Mouse (Mus musculus): ENCODE measurements around the gene Polrmt. TPM values are rescaled to one million over a fixed set of nuclear protein-coding genes. Genes with fewer than 3 reads are reported as not detected.

Polrmt gene
- total and polyA plus RNA-seq, 2 experiments from 2014 or later, result 26.3 to 56.2 TPM

DNA sequence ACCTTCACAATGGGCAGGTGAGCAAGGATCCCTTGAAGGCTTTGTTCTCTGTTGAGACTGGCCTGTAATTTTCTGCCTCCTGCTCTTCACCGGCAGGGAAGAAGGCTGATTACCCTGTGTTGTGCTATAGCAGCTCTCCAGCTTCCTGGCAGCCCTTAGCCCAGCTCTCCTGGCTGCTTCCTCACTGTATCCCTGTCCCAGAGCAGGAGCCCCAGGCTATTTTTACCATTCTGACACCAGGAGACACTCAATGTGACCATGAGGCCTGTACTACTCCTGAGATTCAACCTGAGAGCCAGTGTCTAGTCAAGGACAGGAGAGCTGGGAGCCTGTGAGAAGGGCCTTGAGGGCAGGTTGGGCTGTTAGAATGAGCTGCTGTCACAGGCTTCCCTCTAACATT is 59.7 kb downstream of the Polrmt start:
- Histone ChIP-seq H3K9me3 (replicated peaks; ENCODE audit: control insufficient read depth, low read length) (no peaks in the 10 kb centered on the region), H3K9ac (replicated peaks; ENCODE audit: low read depth, low read length) (no peak overlapping the region), H3K27me3 (ENCODE audit: control insufficient read depth, insufficient read depth, low read length) (no peaks in the 10 kb centered on the region), H3K27ac (ENCODE audit: low read depth) (peak overlapping the region; percentile 91), H3K4me3 (ENCODE audit: low read depth, low read length) (no peak overlapping the region), H3K4me1 (ENCODE audit: control insufficient read depth, insufficient read depth) (peaks cover 30% of the 10 kb centered on the region), H3K36me3 (replicated peaks; ENCODE audit: control insufficient read depth, insufficient read depth, low read length) (peaks cover 50% of the 10 kb centered on the region), H3K4me2 (ENCODE audit: low read depth, low read length) (no peak overlapping the region)
- DNase-seq (ENCODE audit: low spot score), result peak; percentile 74
- TF ChIP-seq CTCF (IDR thresholded peaks at IDR 0.05; ENCODE audit: low read depth) (no peak), EP300 (IDR thresholded peaks at IDR 0.05; ENCODE audit: low read depth) (0 out of 2 replicates have a peak, but pooled peaks have one; percentile 31)
- peak; percentile 9; the same call in 1 of the 2 replicates for ATAC-seq (ENCODE audit: insufficient read depth, low read depth)
- 33% methylated on average over 1 of the region's 1 CpGs for WGBS

DNA sequence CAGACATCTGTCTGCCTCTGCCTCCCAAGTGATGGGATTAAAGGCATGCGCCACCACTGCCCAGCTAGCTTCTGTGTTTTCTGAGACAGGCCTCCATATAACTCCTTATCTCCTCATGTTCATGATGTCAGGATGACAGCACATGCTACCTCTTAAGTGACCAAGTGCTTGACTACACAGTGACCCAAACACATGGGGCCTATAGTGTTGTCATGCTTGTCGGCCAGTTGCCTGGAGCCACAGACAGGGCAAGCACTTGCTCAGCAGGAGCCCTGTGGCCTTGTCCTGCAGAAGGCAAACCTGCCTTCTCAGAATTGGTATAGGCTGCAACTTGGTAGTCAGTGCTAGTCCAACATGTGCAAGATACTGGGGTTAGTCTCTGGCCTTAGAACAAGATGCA is 60.2 kb downstream of the Polrmt start:
- DNase-seq (ENCODE audit: low spot score), result no peak

More for the DNA sequence above, 60.2 kb downstream of the Polrmt start:
- Histone ChIP-seq H3K9me3 (replicated peaks; ENCODE audit: control insufficient read depth, low read length) (no peaks in the 10 kb centered on the region), H3K9ac (replicated peaks; ENCODE audit: low read depth, low read length) (no peak overlapping the region), H3K27me3 (ENCODE audit: control insufficient read depth, insufficient read depth, low read length) (no peaks in the 10 kb centered on the region), H3K4me3 (ENCODE audit: low read depth, low read length) (no peak overlapping the region), H3K36me3 (replicated peaks; ENCODE audit: control insufficient read depth, insufficient read depth, low read length) (peaks cover 50% of the 10 kb centered on the region), H3K27ac (ENCODE audit: low read depth) (peak overlapping the region; percentile 91), H3K4me2 (ENCODE audit: low read depth, low read length) (no peak overlapping the region), H3K4me1 (ENCODE audit: control insufficient read depth, insufficient read depth) (peaks cover 30% of the 10 kb centered on the region)
- WGBS, result 47% methylated on average over 2 of the region's 2 CpGs
- ATAC-seq (ENCODE audit: insufficient read depth, low read depth), result no peak
- no peak for TF ChIP-seq EP300 (IDR thresholded peaks at IDR 0.05; ENCODE audit: low read depth)
- no peak for TF ChIP-seq CTCF (IDR thresholded peaks at IDR 0.05; ENCODE audit: low read depth)

Other genes starting within 250 kb of the Polrmt start
Only the 30 nearest of the 33 such genes appear.
- gene Plpp2, start 212.8 kb downstream of the Polrmt start, total RNA-seq (2014; rRNA removed; ENCODE audit: low replicate concordance), result 7.4 and 11.7 TPM in 2 replicates
- 5.0 and 5.1 TPM in 2 replicates for gene Plpp2, start 212.8 kb downstream of the Polrmt start, polyA plus RNA-seq (2015; fragmentation: Nextera tagmentation; extraction: Ambion mirVana)
- gene Mier2, start 191.4 kb downstream of the Polrmt start, total RNA-seq (2014; rRNA removed; ENCODE audit: low replicate concordance), result 32.7 and 47.8 TPM in 2 replicates
- gene Mier2, start 191.4 kb downstream of the Polrmt start, polyA plus RNA-seq (2015; fragmentation: Nextera tagmentation; extraction: Ambion mirVana), result 11.8 and 12.0 TPM in 2 replicates
- gene Theg, start 159.2 kb downstream of the Polrmt start, total RNA-seq (2014; rRNA removed; ENCODE audit: low replicate concordance), result not detected in 2 replicates
- not detected in 2 replicates for gene Theg, start 159.2 kb downstream of the Polrmt start, polyA plus RNA-seq (2015; fragmentation: Nextera tagmentation; extraction: Ambion mirVana)
- gene C2cd4c, start 132.6 kb downstream of the Polrmt start, total RNA-seq (2014; rRNA removed; ENCODE audit: low replicate concordance), result not detected in 2 replicates
- gene C2cd4c, start 132.6 kb downstream of the Polrmt start, polyA plus RNA-seq (2015; fragmentation: Nextera tagmentation; extraction: Ambion mirVana), result not detected in 2 replicates
- 2.7 and 3.1 TPM in 2 replicates for gene Shc2, start 108.7 kb downstream of the Polrmt start, total RNA-seq (2014; rRNA removed; ENCODE audit: low replicate concordance)
- 1.1 and 1.2 TPM in 2 replicates for gene Shc2, start 108.7 kb downstream of the Polrmt start, polyA plus RNA-seq (2015; fragmentation: Nextera tagmentation; extraction: Ambion mirVana)
- not detected in 2 replicates for gene Odf3l2, start 100.8 kb downstream of the Polrmt start, total RNA-seq (2014; rRNA removed; ENCODE audit: low replicate concordance)
- not detected in 2 replicates for gene Odf3l2, start 100.8 kb downstream of the Polrmt start, polyA plus RNA-seq (2015; fragmentation: Nextera tagmentation; extraction: Ambion mirVana)
- not detected in 2 replicates for gene Madcam1, start 82.0 kb downstream of the Polrmt start, total RNA-seq (2014; rRNA removed; ENCODE audit: low replicate concordance)
- 1.3 and 1.4 TPM in 2 replicates for gene Madcam1, start 82.0 kb downstream of the Polrmt start, polyA plus RNA-seq (2015; fragmentation: Nextera tagmentation; extraction: Ambion mirVana)
- gene Tpgs1, start 77.2 kb downstream of the Polrmt start, total RNA-seq (2014; rRNA removed; ENCODE audit: low replicate concordance), result 19.7 and 28.3 TPM in 2 replicates
- gene Tpgs1, start 77.2 kb downstream of the Polrmt start, polyA plus RNA-seq (2015; fragmentation: Nextera tagmentation; extraction: Ambion mirVana), result 43.6 and 45.3 TPM in 2 replicates
- 162 and 183 TPM in 2 replicates for gene Cdc34, start 64.4 kb downstream of the Polrmt start, total RNA-seq (2014; rRNA removed; ENCODE audit: low replicate concordance)
- gene Cdc34, start 64.4 kb downstream of the Polrmt start, polyA plus RNA-seq (2015; fragmentation: Nextera tagmentation; extraction: Ambion mirVana), result 115 and 120 TPM in 2 replicates
- gene Gzmm, start 57.6 kb downstream of the Polrmt start, total RNA-seq (2014; rRNA removed; ENCODE audit: low replicate concordance), result 2.4 and 2.5 TPM in 2 replicates
- 2.1 and 2.8 TPM in 2 replicates for gene Gzmm, start 57.6 kb downstream of the Polrmt start, polyA plus RNA-seq (2015; fragmentation: Nextera tagmentation; extraction: Ambion mirVana)
- gene Bsg, start 42.1 kb downstream of the Polrmt start, total RNA-seq (2014; rRNA removed; ENCODE audit: low replicate concordance), result 1,449 and 1,606 TPM in 2 replicates
- gene Bsg, start 42.1 kb downstream of the Polrmt start, polyA plus RNA-seq (2015; fragmentation: Nextera tagmentation; extraction: Ambion mirVana), result 1,256 and 1,260 TPM in 2 replicates
- 3.5 and 5.5 TPM in 2 replicates for gene Hcn2, start 29.9 kb downstream of the Polrmt start, total RNA-seq (2014; rRNA removed; ENCODE audit: low replicate concordance)
- gene Hcn2, start 29.9 kb downstream of the Polrmt start, polyA plus RNA-seq (2015; fragmentation: Nextera tagmentation; extraction: Ambion mirVana), result 0.40 and 0.45 TPM in 2 replicates
- gene Fgf22, start 8.5 kb upstream of the Polrmt start, total RNA-seq (2014; rRNA removed; ENCODE audit: low replicate concordance), result not detected in 2 replicates
- gene Fgf22, start 8.5 kb upstream of the Polrmt start, polyA plus RNA-seq (2015; fragmentation: Nextera tagmentation; extraction: Ambion mirVana), result 0.14 TPM in 1 of 2 replicates, not detected in the other
- gene Rnf126, start 20.4 kb upstream of the Polrmt start, total RNA-seq (2014; rRNA removed; ENCODE audit: low replicate concordance), result 38.6 and 67.5 TPM in 2 replicates
- 35.9 and 37.6 TPM in 2 replicates for gene Rnf126, start 20.4 kb upstream of the Polrmt start, polyA plus RNA-seq (2015; fragmentation: Nextera tagmentation; extraction: Ambion mirVana)
- 21.4 and 28.0 TPM in 2 replicates for gene Fstl3, start 30.7 kb upstream of the Polrmt start, total RNA-seq (2014; rRNA removed; ENCODE audit: low replicate concordance)
- 13.2 and 13.7 TPM in 2 replicates for gene Fstl3, start 30.7 kb upstream of the Polrmt start, polyA plus RNA-seq (2015; fragmentation: Nextera tagmentation; extraction: Ambion mirVana)
- gene Prss57, start 44.4 kb upstream of the Polrmt start, total RNA-seq (2014; rRNA removed; ENCODE audit: low replicate concordance), result 1.3 and 1.4 TPM in 2 replicates
- gene Prss57, start 44.4 kb upstream of the Polrmt start, polyA plus RNA-seq (2015; fragmentation: Nextera tagmentation; extraction: Ambion mirVana), result not detected in 2 replicates
- 31.2 and 52.3 TPM in 2 replicates for gene Palm, start 47.0 kb upstream of the Polrmt start, total RNA-seq (2014; rRNA removed; ENCODE audit: low replicate concordance)
- gene Palm, start 47.0 kb upstream of the Polrmt start, polyA plus RNA-seq (2015; fragmentation: Nextera tagmentation; extraction: Ambion mirVana), result 39.8 and 44.0 TPM in 2 replicates
- not detected in 2 replicates for gene Misp, start 74.4 kb upstream of the Polrmt start, total RNA-seq (2014; rRNA removed; ENCODE audit: low replicate concordance)
- 0.08 and 0.41 TPM in 2 replicates for gene Misp, start 74.4 kb upstream of the Polrmt start, polyA plus RNA-seq (2015; fragmentation: Nextera tagmentation; extraction: Ambion mirVana)
- 186 and 196 TPM in 2 replicates for gene Ptbp1, start 107.8 kb upstream of the Polrmt start, total RNA-seq (2014; rRNA removed; ENCODE audit: low replicate concordance)
- gene Ptbp1, start 107.8 kb upstream of the Polrmt start, polyA plus RNA-seq (2015; fragmentation: Nextera tagmentation; extraction: Ambion mirVana), result 39.8 and 40.4 TPM in 2 replicates
- not detected in 2 replicates for gene Prtn3, start 127.9 kb upstream of the Polrmt start, total RNA-seq (2014; rRNA removed; ENCODE audit: low replicate concordance)
- gene Prtn3, start 127.9 kb upstream of the Polrmt start, polyA plus RNA-seq (2015; fragmentation: Nextera tagmentation; extraction: Ambion mirVana), result 0.70 and 0.74 TPM in 2 replicates
- 3.2 and 5.9 TPM in 2 replicates for gene Plppr3, start 128.1 kb upstream of the Polrmt start, total RNA-seq (2014; rRNA removed; ENCODE audit: low replicate concordance)
- gene Plppr3, start 128.1 kb upstream of the Polrmt start, polyA plus RNA-seq (2015; fragmentation: Nextera tagmentation; extraction: Ambion mirVana), result 2.5 and 3.0 TPM in 2 replicates
- gene Elane, start 139.7 kb upstream of the Polrmt start, total RNA-seq (2014; rRNA removed; ENCODE audit: low replicate concordance), result not detected in 2 replicates
- not detected in 2 replicates for gene Elane, start 139.7 kb upstream of the Polrmt start, polyA plus RNA-seq (2015; fragmentation: Nextera tagmentation; extraction: Ambion mirVana)
- gene Cfd, start 144.3 kb upstream of the Polrmt start, total RNA-seq (2014; rRNA removed; ENCODE audit: low replicate concordance), result 0.19 TPM in 1 of 2 replicates, not detected in the other
- gene Cfd, start 144.3 kb upstream of the Polrmt start, polyA plus RNA-seq (2015; fragmentation: Nextera tagmentation; extraction: Ambion mirVana), result 0.22 TPM in 1 of 2 replicates, not detected in the other
- gene Med16, start 162.3 kb upstream of the Polrmt start, total RNA-seq (2014; rRNA removed; ENCODE audit: low replicate concordance), result 64.7 and 77.6 TPM in 2 replicates
- 30.9 and 36.2 TPM in 2 replicates for gene Med16, start 162.3 kb upstream of the Polrmt start, polyA plus RNA-seq (2015; fragmentation: Nextera tagmentation; extraction: Ambion mirVana)
- gene Gm26602, start 164.3 kb upstream of the Polrmt start, total RNA-seq (2014; rRNA removed; ENCODE audit: low replicate concordance), result not detected in 2 replicates
- 4.0 and 6.0 TPM in 2 replicates for gene Gm26602, start 164.3 kb upstream of the Polrmt start, polyA plus RNA-seq (2015; fragmentation: Nextera tagmentation; extraction: Ambion mirVana)
- not detected in 2 replicates for gene Kiss1r, start 170.4 kb upstream of the Polrmt start, total RNA-seq (2014; rRNA removed; ENCODE audit: low replicate concordance)
- 0.45 and 0.57 TPM in 2 replicates for gene Kiss1r, start 170.4 kb upstream of the Polrmt start, polyA plus RNA-seq (2015; fragmentation: Nextera tagmentation; extraction: Ambion mirVana)
- 40.9 and 58.4 TPM in 2 replicates for gene R3hdm4, start 174.6 kb upstream of the Polrmt start, total RNA-seq (2014; rRNA removed; ENCODE audit: low replicate concordance)
- gene R3hdm4, start 174.6 kb upstream of the Polrmt start, polyA plus RNA-seq (2015; fragmentation: Nextera tagmentation; extraction: Ambion mirVana), result 104 and 107 TPM in 2 replicates
- 5.3 and 5.6 TPM in 2 replicates for gene Arid3a, start 180.5 kb upstream of the Polrmt start, total RNA-seq (2014; rRNA removed; ENCODE audit: low replicate concordance)
- gene Arid3a, start 180.5 kb upstream of the Polrmt start, polyA plus RNA-seq (2015; fragmentation: Nextera tagmentation; extraction: Ambion mirVana), result 0.65 and 0.77 TPM in 2 replicates
- gene Wdr18, start 213.6 kb upstream of the Polrmt start, total RNA-seq (2014; rRNA removed; ENCODE audit: low replicate concordance), result 29.3 and 51.5 TPM in 2 replicates
- gene Wdr18, start 213.6 kb upstream of the Polrmt start, polyA plus RNA-seq (2015; fragmentation: Nextera tagmentation; extraction: Ambion mirVana), result 54.3 and 58.4 TPM in 2 replicates
- gene Grin3b, start 224.1 kb upstream of the Polrmt start, total RNA-seq (2014; rRNA removed; ENCODE audit: low replicate concordance), result not detected in 2 replicates
- 0.29 and 0.34 TPM in 2 replicates for gene Grin3b, start 224.1 kb upstream of the Polrmt start, polyA plus RNA-seq (2015; fragmentation: Nextera tagmentation; extraction: Ambion mirVana)